Mouse (Mus musculus) E14TG2a.4 (cell line): ENCODE measurements around the gene Ttll4.

Experiments used
- CTCF ChIP-seq: conservative IDR thresholded peaks from 2 replicates; pipeline ENCODE4 v1.5.1; 2014; ENCODE audit warnings: low read length
- POU5F1 ChIP-seq: IDR thresholded peaks from 2 replicates; pipeline ENCODE4 v1.6.1; 2014; ENCODE audit warnings: low read length, borderline replicate concordance

- no peak for TF ChIP-seq CTCF
- no peak for TF ChIP-seq POU5F1
Observed at GRCm38 (mm10) chr1:74626076-74626475, 35.5 kb upstream of the Ttll4 start.
